Mouse (Mus musculus) megakaryocyte, embryonic 14.5 days (primary cell): ENCODE results near the gene Etfbkmt.
"Not testable (repeated sequence)": the region's sequence is repeated elsewhere in the genome, so short reads cannot be mapped to it uniquely, and the experiment has no call there.

Experiments used
- FLI1 ChIP-seq: IDR thresholded peaks from 2 replicates; pipeline ENCODE4 v1.6.1; 2012; ENCODE audit warnings: low read length, inconsistent platforms, mixed read lengths
- GATA1 ChIP-seq: IDR thresholded peaks from 3 replicates; pipeline ENCODE4 v1.6.1; 2012; ENCODE audit warnings: mixed read lengths, low read length, inconsistent platforms, borderline replicate concordance

GRCm38 (mm10) chr6:149129870-149130269 lies 9.8 kb upstream of the Etfbkmt start, which contains the start of gene Gm10203:
- not testable (repeated sequence) for TF ChIP-seq GATA1, FLI1
